Mouse (Mus musculus): ENCODE results near the gene Ncor1. TPM values are rescaled to one million over a fixed set of nuclear protein-coding genes. Genes with fewer than 3 reads are reported as not detected.
"Not testable (repeated sequence)": the region's sequence is repeated elsewhere in the genome, so short reads cannot be mapped to it uniquely, and the experiment has no call there.

The Ncor1 gene
- total RNA-seq, 2 experiments from 2014 or later, result 157 to 180 TPM

DNA sequence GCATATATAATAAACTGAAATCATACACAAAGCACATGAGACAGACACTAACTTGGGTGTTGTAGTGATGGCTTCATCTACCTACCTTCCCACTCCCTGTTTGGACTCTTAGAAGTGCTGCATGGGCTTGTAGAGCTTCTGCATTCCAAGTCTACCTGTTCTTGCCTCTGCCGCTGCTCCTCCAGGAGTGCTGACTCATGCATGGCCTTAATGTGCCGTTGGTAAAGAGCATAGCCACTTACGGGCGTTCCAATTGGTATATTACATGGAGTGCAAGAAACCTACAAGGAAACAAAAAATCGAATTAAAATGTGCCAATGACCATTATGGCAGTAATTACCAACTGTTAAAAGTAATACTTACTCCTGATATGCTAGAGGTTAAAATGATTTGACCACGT is 91.5 kb downstream of the Ncor1 start:
- no peak for DNase-seq

DNA sequence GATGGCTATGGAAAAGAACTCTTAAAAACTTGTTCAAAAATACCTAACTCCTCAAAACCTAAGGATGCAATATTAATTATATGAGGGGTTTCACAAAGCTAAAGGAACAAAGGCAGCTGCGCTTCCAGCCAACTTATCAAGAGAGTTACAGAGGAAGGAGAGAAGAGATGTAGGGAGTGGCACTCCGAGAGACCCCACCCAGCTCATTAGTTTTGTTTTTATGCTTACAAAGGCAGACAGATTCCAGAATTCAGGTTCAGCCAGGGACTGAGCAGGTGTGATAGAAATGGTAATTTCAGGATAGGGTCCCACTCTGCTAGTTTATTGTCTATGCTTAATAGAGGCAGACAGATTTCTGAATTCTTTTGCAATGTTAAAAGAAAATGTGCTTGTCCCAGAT is 103.1 kb downstream of the Ncor1 start:
- no peak for DNase-seq

DNA sequence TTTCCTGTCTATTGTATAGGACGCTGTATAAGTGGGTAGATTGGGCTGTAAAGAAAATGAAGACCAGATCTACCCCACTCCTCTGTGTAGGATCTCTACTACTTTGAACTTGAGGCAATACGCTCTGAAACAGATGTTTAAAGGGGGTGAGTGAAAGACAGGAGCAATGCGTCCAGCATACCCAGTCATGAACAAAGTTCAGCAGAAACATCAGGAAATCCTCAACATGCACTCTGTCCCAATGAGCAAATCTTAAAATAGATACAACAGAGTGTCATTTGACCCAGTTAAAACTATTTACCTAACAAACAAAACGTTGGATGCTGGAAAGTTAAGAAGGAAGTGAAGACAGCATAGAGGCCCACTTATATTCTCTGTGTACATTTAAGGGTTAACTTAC is 106.4 kb downstream of the Ncor1 start:
- no peak for DNase-seq

DNA sequence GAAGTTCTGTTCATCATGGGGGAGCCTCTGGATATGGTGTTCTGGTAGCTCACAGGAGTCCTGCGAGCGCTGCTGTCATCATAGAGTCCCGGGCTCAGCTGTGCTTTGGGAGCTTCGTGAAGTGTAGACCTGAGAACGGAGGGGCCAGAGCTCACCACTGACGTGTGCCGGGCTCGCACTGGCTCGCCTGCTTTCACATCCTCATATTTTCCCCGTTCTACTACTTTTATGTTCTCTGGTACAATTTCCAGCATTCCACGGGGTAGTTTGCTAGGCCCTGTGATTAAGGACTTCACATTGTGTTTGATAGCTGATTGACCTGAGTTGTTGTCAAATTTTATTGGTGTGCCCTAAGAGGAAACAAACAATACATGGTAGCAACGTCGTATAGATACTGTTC is 115.3 kb downstream of the Ncor1 start:
- DNase-seq, result no peak

DNA sequence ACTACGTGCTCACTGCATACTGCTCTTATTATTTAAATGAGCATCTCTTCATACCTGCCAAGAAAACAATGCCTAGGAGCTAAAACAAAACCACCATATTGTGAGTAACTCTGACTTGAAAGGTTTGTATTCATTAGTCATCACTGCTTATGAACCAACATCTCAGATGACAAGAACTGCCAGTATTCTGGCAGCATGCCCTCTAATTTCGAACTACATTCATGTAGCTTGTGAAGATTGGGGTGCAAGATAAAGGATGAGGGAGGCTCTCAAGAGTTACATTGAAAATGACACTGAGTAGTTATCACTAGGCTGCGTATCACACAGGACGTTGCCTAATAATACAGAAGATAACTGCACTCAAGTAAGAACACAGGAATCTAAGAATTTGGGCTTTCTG is 126.1 kb downstream of the Ncor1 start:
- DNase-seq, result peak; percentile 20

DNA sequence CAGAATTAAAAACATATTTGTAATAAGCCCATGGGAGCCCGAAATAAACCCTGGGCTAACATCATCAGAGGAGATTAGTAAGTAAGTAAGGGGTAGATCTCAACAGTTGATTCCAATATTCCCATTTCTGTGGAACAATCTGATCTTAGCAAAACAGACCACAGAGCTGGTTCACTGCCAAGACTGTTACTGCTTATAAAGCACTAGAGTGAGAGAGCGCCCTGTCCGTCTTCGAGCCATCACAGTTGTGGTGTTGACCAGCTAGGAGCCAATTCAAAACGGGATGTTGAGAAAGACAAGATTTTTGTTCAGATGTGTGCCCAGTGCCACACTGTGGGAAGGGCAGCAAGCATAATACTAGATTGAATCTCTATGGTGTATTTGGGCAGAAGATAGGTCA is 127.2 kb downstream of the Ncor1 start:
- DNase-seq, result no peak

DNA sequence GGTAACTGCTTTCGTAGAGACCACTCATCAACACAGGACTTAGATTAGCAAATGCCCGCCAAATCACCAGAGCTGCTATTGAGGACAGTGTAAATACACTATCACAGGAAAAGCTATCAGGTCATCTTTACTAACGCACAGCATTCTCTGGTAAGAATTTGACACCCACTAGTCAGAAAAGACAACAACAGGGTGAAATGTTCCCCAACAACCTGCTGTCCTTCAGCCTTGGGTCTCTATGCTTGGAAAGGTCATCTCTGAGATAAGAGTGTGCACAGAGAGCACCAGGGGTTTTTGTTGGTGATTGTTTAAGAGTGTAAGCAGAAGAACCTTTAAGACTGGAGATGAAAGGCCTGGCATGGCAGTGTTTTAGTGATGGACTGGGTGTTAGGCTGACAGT is 134.7 kb downstream of the Ncor1 start:
- no peak for DNase-seq

DNA sequence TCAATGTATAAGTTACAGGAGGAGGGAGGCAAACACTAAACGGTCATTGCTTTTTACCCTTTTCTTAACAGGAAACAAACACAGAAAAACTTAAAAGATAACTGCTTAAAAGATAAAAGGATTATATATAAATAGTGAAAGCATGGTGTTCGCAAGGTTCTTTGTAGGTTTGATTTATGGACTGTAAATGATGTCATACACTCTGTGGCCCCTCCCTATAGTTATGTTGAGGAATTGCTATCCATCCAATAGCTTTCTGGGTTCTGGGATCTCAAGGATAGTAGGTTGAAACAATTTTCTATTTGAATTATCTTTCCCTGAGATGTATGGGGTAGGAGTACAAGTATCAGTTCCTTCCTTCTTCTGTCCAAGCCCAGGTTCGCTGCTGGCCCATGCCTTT is 138.2 kb downstream of the Ncor1 start:
- no peak for DNase-seq

DNA sequence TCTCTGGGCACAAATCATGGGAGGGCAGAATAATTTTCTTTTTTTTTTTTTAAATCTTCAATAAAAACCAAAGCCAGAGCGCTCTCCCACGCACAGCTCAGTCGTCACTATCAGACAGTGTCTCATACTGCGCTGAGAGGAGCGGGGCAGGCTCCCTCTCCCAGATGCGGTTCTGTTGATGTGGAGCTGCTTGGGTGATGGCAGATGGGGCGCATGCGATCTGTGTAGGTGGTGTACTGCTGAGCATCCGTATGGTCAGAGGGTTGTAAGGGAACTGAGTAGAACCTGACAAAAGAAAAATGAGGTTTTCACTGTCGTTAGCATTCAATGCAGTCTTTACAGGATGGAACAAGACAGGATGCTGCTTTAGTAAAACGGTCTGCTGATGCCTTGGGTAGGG is 140.6 kb downstream of the Ncor1 start:
- DNase-seq, result no peak

DNA sequence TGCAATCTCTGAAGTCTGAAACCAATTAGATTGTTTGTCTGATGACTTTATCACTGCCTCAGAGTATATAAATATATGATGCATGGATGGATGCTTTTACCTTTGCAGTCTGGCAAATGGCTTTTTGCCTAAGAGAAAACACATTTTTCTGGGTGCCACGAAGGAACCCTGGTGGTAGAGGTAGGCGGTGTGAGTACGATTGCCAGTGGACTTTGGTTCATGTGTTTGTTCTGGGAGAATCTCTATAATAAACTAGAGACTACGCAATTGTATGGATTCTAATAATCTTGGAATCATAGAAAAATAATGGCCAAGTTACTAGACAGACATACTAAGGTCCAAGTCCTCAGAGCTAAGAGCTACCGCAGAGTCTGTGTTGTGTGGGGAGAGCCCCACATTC is 143.4 kb downstream of the Ncor1 start:
- DNase-seq, result no peak

DNA sequence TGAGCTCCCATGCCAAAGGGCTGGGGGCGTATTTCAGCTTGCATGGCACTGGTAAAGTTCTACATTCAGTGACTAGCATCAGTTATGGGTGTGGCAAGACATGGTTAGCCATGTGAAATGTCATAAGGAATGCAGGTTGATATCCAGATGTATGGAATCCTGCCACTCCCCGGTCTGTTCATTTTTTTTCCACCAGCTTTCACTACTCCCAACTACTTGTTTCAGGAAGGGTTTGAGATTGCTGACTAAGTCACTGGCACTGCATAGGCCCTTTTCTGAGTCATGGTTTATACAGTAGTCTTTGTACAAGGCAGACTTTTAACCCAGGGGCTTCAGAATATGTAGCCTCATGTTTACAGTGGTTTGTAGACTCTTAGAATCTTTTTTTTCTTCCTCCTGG is 149.0 kb downstream of the Ncor1 start:
- DNase-seq, result no peak

DNA sequence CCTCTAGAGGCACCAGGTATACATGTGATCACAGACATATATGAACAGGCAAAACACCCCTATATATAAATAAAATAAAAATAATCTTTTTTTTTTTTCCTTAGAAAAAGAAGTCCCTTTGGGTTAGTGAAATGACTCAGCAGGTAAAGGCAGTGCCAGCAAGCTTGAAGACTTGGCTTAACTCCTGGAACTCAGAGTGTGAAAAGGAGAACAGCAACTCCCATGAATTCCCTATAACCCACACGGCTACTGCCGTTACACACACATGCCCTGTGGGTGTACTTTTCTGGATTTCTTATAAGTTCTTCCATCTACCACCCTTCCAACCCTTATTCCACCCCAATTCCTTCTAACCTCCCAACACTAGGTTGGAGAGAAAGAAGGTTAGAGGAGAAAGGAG is 152.5 kb downstream of the Ncor1 start:
- no peak for DNase-seq

DNA sequence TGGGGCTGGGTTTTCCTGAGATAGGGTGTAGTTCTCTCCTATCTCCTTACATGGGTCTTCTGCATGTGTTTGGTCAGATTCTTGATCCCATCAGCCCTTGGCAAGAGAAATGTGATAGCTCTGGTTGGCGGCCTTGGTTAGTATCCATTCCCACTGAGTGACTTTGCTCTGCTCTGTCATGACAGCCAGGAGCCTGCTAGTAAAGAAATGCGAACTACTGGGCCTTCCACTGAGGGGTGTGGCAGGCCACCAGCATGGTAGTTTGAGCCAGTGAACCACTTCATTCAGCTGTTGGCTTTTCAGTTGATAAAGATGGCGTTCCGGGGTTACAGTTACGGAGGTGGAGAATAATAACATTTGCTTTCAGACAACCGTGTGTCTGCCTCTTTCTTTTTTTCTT is 159.5 kb downstream of the Ncor1 start:
- no peak for DNase-seq

DNA sequence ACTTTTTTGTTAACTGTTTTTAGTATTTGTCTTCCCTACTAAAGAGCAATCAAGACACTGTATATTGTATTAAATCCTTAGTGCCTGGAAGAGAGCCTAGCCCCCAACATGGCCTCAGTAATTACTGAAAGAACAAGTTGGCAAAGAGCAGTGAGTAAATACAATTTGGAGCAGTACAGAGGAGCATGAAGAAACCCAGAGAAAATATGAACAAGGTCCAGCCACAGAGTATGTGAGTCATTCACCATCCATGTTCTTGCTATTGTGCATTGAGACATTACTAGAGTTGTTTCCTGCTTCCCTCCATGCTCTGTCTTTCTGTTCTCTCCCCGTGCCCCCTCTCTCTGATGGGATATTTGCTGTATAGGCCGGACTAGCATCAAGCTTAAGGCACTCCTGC is 164.2 kb downstream of the Ncor1 start:
- no peak for DNase-seq

DNA sequence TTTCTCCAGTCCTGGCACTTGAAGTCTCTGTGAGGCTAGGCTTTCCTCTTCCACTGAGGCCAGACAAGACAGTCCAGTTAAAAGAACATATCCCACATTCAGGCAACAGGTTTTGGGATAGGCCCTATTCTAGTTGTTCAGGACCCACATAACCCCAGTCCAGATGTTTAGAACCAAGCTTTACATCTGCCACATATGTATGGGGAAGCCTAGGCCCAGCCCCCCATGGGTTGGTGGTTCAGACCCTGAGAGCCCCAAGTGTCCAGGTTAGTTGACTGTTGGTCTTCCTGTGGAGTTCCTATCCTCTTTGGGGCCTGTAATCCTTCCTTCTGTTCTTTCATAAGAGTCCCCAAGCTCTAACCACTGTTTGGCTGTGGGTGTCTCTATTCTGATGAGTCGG is 170.6 kb downstream of the Ncor1 start:
- no peak for DNase-seq

DNA sequence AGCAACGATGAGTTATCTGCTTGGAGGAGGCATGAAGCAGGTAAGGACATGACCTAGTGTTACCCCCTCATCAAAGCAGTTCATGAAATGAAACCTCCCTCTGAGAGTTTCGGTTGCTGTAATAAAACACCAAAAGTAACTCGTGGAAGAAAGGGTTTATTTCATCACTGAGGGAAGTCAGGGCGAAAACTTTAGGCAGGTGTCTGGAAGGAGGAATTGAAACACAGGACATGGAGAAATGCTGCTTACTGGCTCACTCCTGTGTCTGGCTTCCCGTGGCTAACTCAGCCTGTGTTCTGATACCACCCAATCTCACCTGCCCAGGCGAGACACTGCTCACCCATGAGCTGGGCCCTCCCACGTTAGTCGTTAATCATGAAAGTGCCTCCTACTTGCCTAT is 173.3 kb downstream of the Ncor1 start:
- no peak for DNase-seq

DNA sequence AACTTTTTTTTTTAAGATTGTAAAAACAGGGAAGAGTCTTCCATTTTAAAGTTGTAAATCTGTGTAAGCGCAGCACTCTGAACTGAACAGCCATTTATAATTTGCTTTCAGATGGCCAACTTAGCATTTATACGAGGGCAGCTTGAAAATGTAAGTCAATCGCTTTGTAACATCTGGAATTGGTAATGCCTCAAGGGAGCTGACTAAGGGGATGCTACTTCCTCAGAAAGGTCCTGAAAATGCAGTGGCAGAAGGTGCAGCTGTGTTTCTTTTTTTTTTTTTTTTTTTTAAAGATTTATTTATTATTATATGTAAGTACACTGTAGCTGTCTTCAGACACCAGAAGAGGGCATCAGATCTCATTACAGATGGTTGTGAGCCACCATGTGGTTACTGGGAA is 174.3 kb downstream of the Ncor1 start:
- not testable (repeated sequence) for DNase-seq

DNA sequence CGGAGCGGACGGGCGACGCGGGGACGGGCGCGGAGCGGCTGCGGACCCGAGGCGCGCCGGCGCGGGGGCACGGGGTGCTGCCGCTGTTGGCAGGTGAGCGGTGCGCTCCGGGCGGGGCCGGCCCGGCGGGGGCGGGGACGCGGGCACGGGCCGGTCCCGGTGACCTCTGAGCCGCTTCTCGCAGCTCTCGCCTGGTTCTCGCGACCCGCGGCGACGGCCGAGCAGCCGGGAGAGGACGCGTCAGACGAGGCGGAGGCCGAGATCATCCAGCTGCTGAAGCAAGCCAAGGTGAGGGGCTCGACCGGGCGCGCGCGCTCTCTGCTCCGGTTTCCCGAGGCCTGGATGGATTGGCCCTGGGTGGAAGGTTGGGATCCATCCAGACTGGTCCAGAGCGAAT is 176.7 kb downstream of the Ncor1 start:
- no peak for DNase-seq

DNA sequence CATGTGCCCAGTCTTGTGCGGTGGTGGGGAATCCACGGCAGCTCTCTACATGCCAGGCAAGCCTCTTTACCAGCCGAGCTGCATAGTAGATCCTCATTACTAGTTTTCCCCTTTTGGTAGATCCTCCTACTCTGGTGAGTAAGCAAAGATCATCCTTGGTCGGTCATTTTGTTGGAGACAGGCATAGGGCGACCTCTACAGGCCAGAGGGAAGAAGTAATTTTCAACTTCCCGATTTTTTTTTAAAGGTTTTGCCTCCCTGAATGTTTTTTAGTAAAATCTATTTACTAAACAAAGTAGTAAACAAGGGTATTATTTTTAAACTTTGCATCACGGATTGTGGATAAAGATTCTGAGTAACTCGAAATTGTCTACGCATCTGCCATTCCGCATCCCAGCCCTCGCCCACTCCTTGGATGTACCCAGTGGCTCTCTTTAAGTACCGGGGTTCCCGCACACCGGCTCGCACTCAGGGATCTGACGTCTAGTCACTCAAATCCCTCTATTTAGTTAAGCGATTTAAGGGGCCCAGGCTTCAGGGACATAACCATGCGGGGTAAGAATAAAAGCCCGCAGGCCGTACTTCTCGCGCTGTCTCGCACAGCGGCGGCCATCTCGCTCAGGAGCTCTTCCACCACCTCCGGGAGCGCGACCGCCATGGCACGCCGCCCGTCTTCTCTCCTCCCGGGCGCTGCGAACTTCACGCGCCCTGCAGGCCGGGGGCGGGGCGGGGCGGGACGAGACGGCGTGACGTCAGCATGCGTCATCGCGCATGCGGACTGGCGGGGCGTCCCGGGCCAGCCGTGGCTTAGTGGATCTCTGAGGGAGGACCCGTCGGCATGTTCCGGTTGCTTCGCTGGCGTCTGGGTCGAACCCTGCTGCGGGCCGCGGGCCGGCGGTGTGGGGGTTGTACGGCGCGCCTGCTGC is 177.4 kb downstream of the Ncor1 start, which contains the start of the genes Zswim7 and Ttc19:
Gene Zswim7 (minus strand): TSS at position 701 of the 926 bp plus-strand sequence.
Gene Ttc19 (plus strand): TSS at position 799 of the 926 bp plus-strand sequence.
- DNase-seq, result peak; percentile 97

DNA sequence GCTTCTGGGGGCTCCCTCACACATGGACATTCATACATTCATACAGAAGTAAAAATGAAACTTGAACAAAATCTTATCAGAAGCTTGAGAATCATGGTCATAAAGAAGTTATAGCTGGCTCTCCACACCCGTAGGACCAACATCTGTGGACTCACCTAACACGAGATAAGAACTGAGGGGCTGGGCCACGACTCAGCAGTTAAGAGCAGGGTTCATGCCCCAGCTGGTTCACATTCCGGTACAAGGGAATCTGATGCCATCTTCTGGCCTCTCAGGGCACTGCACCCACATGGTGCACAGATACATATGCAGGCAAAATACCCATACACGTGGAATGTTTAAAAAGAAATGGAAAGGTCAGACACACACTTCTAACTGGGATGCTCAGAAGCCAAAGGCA is 180.3 kb downstream of the Ncor1 start:
- peak; percentile 82 for DNase-seq

DNA sequence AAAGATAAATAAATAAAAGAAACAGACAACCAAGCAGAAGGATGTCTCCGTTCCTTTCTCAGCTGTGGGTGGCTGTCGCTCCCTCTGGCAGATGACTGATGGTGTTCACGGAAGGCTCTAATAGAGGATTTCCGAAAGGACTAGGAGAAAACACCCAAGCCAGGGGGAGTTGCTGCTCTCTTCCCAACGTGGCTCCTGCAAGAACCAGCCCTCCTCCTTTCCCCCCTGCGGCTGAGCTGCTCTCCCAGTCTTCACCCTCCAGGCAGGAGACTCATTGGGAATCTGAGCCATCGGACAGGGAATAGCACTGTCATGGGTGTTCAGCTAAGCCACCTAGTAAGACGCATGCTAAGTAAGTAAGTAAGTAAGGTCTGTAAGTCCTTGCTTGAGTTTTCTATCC is 181.3 kb downstream of the Ncor1 start:
- no peak for DNase-seq

DNA sequence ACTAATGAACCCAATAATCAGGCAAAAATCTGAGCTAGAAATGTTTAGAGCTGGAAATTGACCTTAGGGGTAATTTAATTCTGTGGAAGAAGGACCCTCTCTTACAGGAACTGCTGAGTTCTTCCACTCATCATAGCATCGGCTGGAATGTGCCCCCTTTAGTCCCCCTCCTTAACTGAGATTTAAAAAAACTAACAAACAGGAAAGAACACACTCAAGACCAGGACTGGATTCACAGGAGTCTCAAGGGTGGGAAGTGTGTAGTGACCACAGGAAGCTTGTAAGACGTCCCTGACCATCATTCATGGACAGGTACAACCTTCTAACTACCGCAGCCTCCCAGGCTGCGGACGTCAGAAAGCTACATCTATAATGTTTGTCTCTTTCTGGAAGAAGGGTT is 187.5 kb downstream of the Ncor1 start:
- no peak for DNase-seq

DNA sequence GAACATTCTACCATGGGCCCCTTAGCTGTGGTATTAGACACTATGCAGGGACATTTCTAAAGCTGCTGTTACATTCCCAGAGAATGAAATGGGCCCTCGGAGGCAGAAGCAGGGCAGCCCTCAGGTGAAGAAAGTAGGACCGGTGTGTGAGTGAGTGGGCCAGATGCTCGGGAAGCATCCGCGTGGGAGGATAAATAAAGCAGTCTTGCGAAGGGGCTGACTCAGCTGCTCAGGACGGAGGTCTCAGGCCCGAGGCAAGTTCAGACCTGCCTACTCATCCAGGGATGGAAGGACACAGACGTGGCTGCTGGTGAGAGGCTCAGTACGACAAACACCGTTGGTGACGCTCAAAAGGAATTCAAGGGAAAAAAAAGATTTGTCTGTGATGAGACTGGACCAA is 189.2 kb downstream of the Ncor1 start:
- no peak for DNase-seq

DNA sequence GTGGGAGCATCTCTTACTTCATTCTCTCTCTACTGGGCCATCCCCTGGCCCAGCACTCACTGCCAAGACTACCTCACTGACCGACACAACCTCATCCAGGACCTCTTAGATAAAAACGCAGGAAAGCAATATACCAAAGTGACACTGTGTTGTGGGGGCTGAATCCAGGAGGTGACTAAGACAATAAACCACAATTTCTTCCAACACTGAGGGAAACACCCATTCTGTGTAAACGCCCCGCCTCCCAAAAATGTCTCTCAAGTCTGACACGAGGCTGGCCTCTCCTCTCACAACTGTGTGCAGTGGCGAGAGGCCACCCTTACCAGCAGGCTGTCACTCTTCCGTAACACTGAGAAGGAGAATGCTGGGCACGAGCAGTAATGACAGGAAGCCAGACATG is 190.0 kb downstream of the Ncor1 start:
- DNase-seq, result no peak
